Mouse (Mus musculus) granulocyte monocyte progenitor cell, adult 5-6 weeks (primary cell): ENCODE data around the gene Egln2. TPM values are rescaled to one million over a fixed set of nuclear protein-coding genes. Genes with fewer than 3 reads are reported as not detected.
A peak's percentile ranks its signal among the peaks of the same experiment; 100 is the strongest.

ENCODE experiments used
- ATAC-seq: replicated peaks from 2 replicates; pipeline ENCODE4 v1.8.0; 2016; ENCODE audit warnings: mild to moderate bottlenecking, moderate TSS enrichment, inconsistent platforms; ENCODE audit not compliant: poor library complexity, severe bottlenecking
- total RNA-seq, 2 experiments: library from RNA; stranded (forward) in 1 of 2; stranded (reverse) in 1 of 2; fragments of 200-712, 200-1000 nt in 1 of 2; fragments of >200 nt in 1 of 2; fragmentation: Nextera tagmentation in 1 of 2; gene quantifications; 2 replicates each; pipeline ENCODE4 v1.2.3; 2014 to 2017

Gene Egln2
- total RNA-seq, 2 experiments from 2014 or later: 16.1 to 27.8 TPM

DNA sequence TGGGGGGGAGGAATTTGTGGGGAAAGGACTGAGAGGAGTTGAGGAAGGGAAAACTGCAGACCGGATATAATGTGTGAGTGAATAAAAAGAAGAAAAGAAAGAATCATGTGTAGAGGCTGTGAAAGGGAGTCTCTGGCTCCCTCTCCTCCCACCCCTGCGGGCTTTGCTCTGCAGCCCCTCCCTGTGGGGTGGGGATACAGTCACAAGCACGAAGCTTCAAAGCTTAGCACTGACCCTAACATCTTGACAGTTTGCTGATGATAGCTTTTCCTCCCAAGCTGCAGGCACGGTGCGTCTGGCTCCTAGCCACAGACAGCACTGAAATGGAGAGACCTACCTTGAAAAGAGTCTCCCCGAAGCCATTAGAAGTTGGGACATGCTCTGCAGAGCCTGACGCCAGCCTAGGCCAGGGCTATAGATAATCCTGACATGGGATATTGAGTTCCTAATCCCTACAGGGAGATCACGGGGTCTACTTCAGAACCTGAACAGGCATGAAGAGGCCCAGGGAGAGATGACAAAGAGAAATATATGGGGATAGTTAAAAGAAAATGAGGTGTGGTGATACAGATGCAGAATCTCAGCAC lies 30.1 kb downstream of the Egln2 start:
- ATAC-seq: no peak

DNA sequence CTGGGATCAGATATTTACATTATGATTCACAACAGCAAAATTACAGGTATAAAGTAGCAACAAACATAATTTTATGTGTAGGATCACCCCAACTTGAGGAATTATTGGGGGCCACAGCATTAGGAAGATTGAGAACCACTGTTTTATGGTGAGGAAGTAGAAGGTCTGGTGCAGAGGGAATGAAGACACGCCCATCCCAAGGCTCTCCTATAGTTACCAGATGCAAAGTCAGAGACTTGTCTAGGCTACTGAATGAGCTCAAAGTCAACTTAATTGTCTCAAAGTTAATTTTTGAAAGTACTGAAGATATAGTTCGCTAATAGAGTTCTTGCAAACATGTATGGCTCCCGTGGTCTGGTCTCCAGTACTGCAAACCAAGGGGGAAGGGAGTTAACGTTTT lies 32.8 kb downstream of the Egln2 start:
- ATAC-seq: no peak

DNA sequence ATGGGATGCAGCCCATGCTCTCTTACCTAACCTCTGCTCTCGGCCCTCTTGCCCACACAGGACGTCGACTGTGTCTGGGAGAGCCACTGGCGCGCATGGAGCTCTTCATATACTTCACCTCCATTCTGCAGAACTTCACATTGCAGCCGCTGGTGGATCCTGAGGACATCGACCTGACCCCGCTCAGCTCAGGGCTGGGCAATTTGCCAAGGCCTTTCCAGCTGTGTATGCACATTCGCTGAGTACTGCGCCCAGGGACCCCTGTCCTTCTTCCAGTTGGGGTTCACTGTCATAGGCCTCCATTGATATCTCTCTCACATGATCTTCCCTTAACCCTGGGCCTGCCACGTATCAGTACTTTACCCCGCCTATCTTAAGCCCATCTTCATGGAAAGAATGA lies 33.4 kb downstream of the Egln2 start:
- no peak for ATAC-seq

DNA sequence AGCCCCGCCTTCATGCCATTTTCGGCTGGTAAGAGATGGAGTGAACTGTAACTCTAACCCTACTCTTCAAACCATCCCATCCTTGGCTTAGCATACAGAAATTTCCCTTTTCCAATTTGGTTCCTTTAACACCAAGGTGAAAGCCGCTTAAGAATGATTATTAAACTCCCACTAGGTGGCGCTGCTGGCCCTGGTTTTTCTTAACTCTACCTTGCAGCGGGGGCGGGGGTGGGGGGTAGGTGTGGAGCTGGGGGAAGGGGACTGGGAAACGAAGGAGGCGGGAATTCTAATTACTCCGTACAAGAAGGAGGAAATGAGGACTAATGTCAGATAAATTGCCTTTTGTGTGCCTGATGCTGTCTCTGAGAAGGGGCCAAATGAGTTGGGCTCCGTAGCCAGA lies 34.0 kb downstream of the Egln2 start:
- peak; percentile 36 for ATAC-seq

DNA sequence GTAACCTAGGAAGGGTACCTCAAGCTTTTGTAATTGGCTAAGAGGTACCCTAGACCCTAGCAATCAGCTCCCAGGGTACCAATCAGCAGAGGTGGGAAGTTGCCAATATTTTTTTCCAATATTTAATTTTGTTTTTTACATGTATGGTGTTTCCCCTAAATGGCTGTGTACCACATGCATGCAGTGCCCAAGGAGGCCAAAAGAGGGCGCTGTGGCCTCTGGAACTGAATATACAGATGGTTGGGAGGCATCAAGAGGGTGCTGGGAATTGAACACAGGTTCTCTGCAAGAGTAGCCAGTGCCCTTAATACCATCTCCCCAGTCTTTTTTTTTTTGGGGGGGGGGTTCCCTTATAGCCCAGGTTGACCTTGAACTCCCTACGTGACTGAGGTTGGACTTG lies 35.2 kb downstream of the Egln2 start:
- ATAC-seq: no peak

DNA sequence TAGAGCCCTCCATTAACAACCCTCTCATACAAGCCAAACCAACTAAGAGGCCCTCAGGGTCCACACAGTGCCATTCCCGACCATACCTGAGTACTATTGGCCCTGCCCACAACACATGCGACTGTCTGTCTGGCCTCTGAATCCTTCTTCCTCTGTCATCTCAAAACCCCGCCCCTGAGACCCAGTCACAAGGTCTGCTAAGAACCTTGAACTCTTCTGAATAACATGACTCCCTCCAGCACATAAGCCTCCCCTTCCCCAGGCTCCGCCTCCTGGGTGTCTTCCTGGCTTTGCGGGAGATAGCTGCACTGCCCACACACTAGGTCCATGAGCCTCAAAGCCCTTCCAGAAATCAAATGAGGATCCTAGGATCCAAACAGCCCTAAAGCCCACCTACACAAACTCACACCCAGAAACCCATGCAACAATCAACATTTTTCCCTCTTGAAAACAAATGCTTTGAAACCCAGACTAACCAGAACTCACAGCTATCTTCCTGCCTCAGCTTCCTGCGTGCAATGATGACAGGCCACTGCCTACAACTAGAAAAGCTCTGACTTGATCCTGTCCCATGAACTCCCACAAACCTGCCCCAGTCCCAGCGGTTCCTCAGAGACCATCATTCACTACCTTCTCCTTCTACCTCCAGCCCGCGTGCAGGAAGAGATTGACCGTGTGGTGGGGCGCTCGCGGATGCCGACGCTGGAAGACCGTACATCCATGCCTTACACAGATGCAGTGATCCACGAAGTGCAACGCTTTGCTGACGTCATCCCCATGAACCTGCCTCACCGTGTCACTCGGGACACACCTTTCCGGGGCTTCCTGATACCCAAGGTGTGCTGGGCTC lies 35.9 kb downstream of the Egln2 start:
- ATAC-seq: no peak

DNA sequence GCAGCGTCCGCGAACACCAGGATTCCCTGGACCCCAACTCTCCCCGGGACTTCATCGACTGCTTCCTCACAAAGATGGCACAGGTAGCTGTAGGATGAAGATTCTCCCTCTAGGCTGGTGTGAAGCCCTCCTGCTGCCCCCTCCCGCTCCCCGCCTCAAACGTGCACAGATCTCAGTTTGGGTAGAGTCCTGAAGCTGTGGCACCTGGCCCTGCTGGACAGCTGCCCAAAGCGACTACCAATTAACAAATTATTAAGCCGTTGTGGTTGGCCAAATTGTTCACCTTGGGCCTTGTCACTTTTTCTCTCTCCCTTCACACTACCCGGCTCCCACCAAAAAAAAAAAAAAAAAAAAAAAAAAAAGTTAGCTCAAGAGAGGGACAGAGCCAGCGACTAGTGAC lies 36.8 kb downstream of the Egln2 start:
- no peak for ATAC-seq

DNA sequence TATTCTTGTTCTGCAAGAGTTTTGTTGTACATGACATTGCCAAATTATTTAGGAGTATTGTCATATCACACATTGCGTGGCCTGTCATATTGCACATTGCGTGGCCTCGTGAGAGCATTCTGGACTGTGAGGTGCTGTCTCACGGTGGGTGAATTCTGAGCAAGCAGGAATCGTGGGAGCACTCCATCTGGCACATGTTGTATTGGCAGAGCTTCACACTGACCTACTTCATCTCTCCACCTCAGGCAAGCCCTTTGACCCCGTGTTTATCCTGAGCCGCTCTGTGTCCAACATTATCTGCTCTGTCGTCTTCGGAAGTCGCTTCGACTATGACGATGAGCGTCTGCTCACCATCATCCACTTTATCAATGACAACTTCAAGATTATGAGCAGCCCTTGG lies 37.7 kb downstream of the Egln2 start:
- ATAC-seq: no peak

DNA sequence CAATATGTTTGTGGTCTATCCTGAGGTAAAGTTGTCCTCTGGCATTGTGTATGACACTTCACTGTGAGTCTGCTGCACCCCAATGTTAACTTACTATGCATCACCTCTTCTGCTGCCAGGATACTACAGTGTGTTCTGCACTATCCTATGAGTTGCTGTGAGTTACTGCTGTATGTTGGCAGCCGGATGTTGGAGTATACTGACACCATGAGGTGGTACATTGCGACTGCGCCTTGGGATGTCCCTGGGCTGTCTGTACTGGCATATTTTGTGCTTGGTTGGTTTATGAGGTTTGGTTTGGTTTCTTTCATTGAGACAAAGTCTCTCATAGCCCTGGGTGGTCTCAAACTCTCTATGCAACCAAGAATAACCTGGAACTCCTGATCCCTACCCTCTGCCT lies 38.4 kb downstream of the Egln2 start:
- peak; percentile 76 for ATAC-seq

DNA sequence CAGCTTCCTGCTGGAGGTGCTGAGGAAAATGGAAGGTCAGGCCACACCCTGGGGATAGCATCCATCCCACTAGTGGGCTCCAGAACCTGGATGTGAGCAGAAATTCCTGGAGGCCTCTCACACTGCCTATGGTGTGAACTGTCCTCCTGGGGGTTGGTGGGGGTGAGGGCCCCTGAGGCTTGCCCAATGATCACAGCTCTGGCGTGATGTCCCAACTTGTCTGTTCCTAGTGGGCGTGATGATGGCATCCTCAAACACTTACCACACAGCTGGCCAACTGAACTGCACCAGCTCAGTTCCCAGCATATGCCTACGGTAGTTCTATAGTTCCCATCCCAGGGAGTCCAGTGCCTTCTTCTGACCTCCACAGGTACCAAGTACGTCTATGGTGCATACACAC lies 41.6 kb downstream of the Egln2 start:
- ATAC-seq: peak; percentile 48

DNA sequence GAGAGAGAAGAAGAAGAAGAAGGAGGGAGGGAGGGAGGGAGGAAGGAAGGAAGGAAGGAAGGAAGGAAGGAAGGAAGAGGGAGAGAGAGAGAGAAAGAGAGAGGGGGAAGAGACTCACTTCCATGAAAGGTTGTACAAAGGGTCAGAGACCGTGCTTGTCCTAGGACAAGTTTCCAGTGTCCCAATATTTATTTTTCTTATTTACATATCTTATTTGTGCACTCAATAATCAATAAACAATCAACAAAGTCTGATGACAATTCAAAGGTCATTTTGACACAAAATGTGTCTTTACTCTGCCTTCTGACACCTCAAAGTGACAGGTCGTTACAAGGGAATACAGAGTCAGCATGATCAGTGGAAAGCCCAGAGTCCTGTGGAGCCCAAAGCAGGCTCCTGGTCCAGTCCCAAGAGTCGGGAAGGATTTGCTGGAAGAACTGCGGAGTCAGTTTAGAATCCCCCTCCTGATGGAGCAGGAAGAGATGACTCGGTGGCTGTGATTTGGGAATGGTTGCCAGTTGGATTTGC lies 42.2 kb downstream of the Egln2 start:
- ATAC-seq: no peak

DNA sequence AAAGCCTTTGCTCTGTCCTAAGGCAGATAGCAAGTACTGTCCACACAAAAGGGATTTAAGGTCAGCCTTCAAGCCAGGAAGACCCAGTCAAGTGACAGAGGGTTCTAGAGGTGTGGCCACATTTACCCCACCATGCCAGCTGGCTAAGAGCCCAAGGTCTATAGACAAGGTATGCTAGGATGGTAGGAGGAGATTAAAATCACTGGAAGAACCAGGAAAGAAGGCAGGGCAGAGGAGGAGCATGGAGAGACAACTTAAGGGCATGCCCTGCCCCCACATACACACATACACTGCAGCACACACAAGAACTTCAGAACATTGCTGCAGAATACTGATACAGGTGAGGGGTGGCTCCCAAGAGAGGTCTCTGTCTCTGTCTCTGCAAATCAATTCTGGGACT lies 46.9 kb downstream of the Egln2 start, which contains the start of gene Cyp2f2:
Cyp2f2 (plus strand) TSS at position 234 of the 400 bp plus-strand sequence.
- no peak for ATAC-seq

DNA sequence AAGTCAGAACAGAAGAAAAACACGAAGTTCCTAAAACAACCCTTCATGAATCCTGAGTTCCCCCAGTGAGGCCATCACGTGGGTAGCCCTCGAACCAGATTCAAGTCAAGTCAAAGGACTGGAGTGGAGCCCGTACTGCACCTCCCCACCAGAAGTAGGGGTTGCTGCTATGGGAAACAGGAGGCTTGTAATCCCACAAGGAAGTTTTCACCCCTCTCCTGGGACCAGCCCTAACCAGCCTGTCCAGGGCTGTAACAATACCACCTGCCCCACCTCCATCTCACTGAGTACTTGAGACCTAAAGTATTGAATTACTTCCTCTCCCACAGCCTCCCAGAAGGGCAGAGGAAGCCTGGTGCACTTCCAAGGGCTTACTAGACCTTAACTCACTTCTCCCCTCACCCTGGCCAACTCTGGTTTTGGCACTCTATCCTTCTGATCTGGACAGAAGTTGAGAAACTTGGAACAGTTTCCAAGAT lies 48.5 kb downstream of the Egln2 start:
- peak; percentile 35 for ATAC-seq

DNA sequence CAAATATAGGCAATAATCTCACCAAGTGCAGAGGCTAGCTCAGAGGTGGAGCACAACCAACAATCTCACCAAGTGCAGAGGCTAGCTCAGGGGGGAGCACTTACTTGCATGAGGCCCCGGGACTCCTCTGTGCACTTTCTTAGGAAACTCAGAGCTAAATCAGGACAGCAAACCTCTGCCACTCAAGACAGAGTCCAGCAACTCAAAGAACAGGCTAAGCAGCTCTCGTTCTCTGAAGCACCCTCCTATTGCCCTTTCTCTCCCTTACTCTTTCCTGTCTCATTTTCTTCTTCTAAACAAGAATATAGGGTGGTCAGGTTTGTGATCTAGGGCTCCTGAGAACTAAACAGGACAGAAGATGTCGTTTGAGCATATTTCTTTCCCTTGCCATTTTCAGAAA lies 54.6 kb downstream of the Egln2 start:
- no peak for ATAC-seq

DNA sequence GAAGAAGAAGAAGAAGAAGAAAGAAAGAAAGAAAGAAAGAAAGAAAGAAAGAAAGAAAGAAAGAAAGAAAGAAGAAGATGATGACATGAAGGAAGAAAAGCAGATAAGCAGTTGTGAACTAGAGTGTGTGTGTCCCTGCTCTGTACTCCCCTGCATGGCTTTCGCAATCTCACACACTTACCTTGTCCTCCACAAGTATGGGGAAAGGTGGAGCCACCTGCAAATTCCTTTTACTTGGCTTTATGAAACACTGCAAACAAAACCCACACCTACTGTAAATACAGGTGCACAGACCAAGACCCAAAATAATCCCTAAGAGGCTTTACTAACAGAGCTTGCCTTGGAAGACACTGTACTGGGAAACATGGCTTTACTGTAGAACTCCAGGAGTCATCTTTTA lies 55.6 kb downstream of the Egln2 start:
- no peak for ATAC-seq

DNA sequence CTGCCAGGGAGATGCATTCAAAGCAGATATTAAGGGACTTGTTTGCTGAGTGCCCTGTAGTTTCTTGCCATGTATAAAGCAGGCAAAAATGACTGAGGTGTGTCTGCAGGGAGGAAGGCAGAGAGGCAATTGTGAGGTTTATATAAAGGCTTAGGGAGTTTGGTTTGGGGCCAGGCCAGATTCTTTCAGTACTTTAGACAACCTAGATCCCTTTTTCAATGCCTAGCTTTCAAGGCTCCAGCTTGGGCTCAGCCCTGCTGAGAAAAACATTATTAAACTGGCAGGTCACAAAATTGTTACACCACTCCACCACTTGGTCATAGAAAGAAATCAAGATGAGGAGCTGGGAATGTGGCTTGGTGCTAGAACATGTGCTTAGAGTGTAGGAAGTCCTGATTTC lies 56.3 kb downstream of the Egln2 start:
- ATAC-seq: no peak

Other genes starting within 250 kb of the Egln2 start
- gene Cyp2a22, start 227.4 kb downstream of the Egln2 start, total RNA-seq (2014; fragmentation: Nextera tagmentation): not detected in 2 replicates
- not detected in 2 replicates for gene Cyp2a22, start 227.4 kb downstream of the Egln2 start, total RNA-seq (2017)
- not detected in 2 replicates for gene Cyp2a12, start 137.7 kb downstream of the Egln2 start, total RNA-seq (2014; fragmentation: Nextera tagmentation)
- not detected in 2 replicates for gene Cyp2a12, start 137.7 kb downstream of the Egln2 start, total RNA-seq (2017)
- gene Cyp2f2, start 46.9 kb downstream of the Egln2 start, total RNA-seq (2014; fragmentation: Nextera tagmentation): not detected in 2 replicates
- gene Cyp2f2, start 46.9 kb downstream of the Egln2 start, total RNA-seq (2017): not detected in 2 replicates
- not detected in 2 replicates for gene Cyp2t4, start 13.1 kb downstream of the Egln2 start, total RNA-seq (2014; fragmentation: Nextera tagmentation)
- not detected in 2 replicates for gene Cyp2t4, start 13.1 kb downstream of the Egln2 start, total RNA-seq (2017)
- 44.6 and 67.2 TPM in 2 replicates for gene Rab4b, start 12.1 kb upstream of the Egln2 start, total RNA-seq (2014; fragmentation: Nextera tagmentation)
- gene Rab4b, start 12.1 kb upstream of the Egln2 start, total RNA-seq (2017): 18.0 and 19.8 TPM in 2 replicates
- not detected in 2 replicates for gene Gm21983, start 14.3 kb upstream of the Egln2 start, total RNA-seq (2014; fragmentation: Nextera tagmentation)
- gene Gm21983, start 14.3 kb upstream of the Egln2 start, total RNA-seq (2017): not detected in 2 replicates
- 3.5 TPM in 1 of 2 replicates, not detected in the other for gene Mia, start 14.4 kb upstream of the Egln2 start, total RNA-seq (2014; fragmentation: Nextera tagmentation)
- not detected in 2 replicates for gene Mia, start 14.4 kb upstream of the Egln2 start, total RNA-seq (2017)
- 6.7 and 7.7 TPM in 2 replicates for gene BC024978, start 29.0 kb upstream of the Egln2 start, total RNA-seq (2014; fragmentation: Nextera tagmentation)
- 2.2 and 2.6 TPM in 2 replicates for gene BC024978, start 29.0 kb upstream of the Egln2 start, total RNA-seq (2017)
- gene Snrpa, start 29.5 kb upstream of the Egln2 start, total RNA-seq (2014; fragmentation: Nextera tagmentation): 213 and 258 TPM in 2 replicates
- gene Snrpa, start 29.5 kb upstream of the Egln2 start, total RNA-seq (2017): 92.5 and 99.7 TPM in 2 replicates
- 2.1 and 7.7 TPM in 2 replicates for gene Itpkc, start 61.9 kb upstream of the Egln2 start, total RNA-seq (2014; fragmentation: Nextera tagmentation)
- 1.8 and 2.2 TPM in 2 replicates for gene Itpkc, start 61.9 kb upstream of the Egln2 start, total RNA-seq (2017)
- 13.3 and 15.9 TPM in 2 replicates for gene Coq8b, start 66.2 kb upstream of the Egln2 start, total RNA-seq (2014; fragmentation: Nextera tagmentation)
- 9.5 and 10.0 TPM in 2 replicates for gene Coq8b, start 66.2 kb upstream of the Egln2 start, total RNA-seq (2017)
- 1.2 and 1.3 TPM in 2 replicates for gene Numbl, start 91.6 kb upstream of the Egln2 start, total RNA-seq (2014; fragmentation: Nextera tagmentation)
- 0.69 and 1.1 TPM in 2 replicates for gene Numbl, start 91.6 kb upstream of the Egln2 start, total RNA-seq (2017)
- gene Ltbp4, start 170.9 kb upstream of the Egln2 start, total RNA-seq (2014; fragmentation: Nextera tagmentation): not detected in 2 replicates
- gene Ltbp4, start 170.9 kb upstream of the Egln2 start, total RNA-seq (2017): not detected in 2 replicates
- 23.6 and 31.1 TPM in 2 replicates for gene Shkbp1, start 189.2 kb upstream of the Egln2 start, total RNA-seq (2014; fragmentation: Nextera tagmentation)
- gene Shkbp1, start 189.2 kb upstream of the Egln2 start, total RNA-seq (2017): 13.9 and 18.8 TPM in 2 replicates
- gene Gm20479, start 190.6 kb upstream of the Egln2 start, total RNA-seq (2014; fragmentation: Nextera tagmentation): not detected in 2 replicates
- gene Gm20479, start 190.6 kb upstream of the Egln2 start, total RNA-seq (2017): 1.5 TPM in 1 of 2 replicates, not detected in the other